Mouse (Mus musculus): ENCODE results near the gene Nemp1. TPM values are rescaled to one million over a fixed set of nuclear protein-coding genes. Genes with fewer than 3 reads are reported as not detected.

Gene Nemp1
- total and polyA plus RNA-seq, 2 experiments from 2014 or later: 1.4 to 3.2 TPM

- no peak for ATAC-seq (ENCODE audit: low FRiP score)
- Histone ChIP-seq H3K27me3 (ENCODE audit: insufficient read depth, low read length) (peaks cover 4% of the 10 kb centered on the region; the same call in 1 of the 2 replicates), H3K9ac (replicated peaks; ENCODE audit: low read length, poor library complexity, severe bottlenecking) (no peak overlapping the region), H3K4me2 (ENCODE audit: low read depth, low read length, poor library complexity, severe bottlenecking) (no peak overlapping the region), H3K4me3 (ENCODE audit: low read depth, low read length) (no peak overlapping the region), H3K9me3 (ENCODE audit: low read length) (no peaks in the 10 kb centered on the region), H3K4me1 (ENCODE audit: insufficient read depth, low read length) (no peaks in the 10 kb centered on the region), H3K36me3 (ENCODE audit: insufficient read depth, low read length) (no peaks in the 10 kb centered on the region), H3K27ac (ENCODE audit: low read depth, low read length) (no peak overlapping the region)
- WGBS: 11% methylated on average over 9 of the region's 9 CpGs
- TF ChIP-seq CTCF (IDR thresholded peaks at IDR 0.05): no peak
- peak; percentile 31 for DNase-seq (ENCODE audit: low spot score)
These were observed 64.2 kb downstream of the Nemp1 start for GRCm38 (mm10) chr10:127730933-127731310.

- H3K4me1 ChIP-seq (ENCODE audit: insufficient read depth, low read length): no peaks in the 10 kb centered on the region
- peaks cover 4% of the 10 kb centered on the region; the same call in 1 of the 2 replicates for H3K27me3 ChIP-seq (ENCODE audit: insufficient read depth, low read length)
- no peak for TF ChIP-seq CTCF (IDR thresholded peaks at IDR 0.05)
- DNase-seq (ENCODE audit: low spot score): no peak
- no peak overlapping the region for H3K9ac ChIP-seq (replicated peaks; ENCODE audit: low read length, poor library complexity, severe bottlenecking)
- no peak overlapping the region for H3K27ac ChIP-seq (ENCODE audit: low read depth, low read length)
- H3K4me3 ChIP-seq (ENCODE audit: low read depth, low read length): no peak overlapping the region
- no peaks in the 10 kb centered on the region for H3K9me3 ChIP-seq (ENCODE audit: low read length)
- no peaks in the 10 kb centered on the region for H3K36me3 ChIP-seq (ENCODE audit: insufficient read depth, low read length)
- no peak overlapping the region for H3K4me2 ChIP-seq (ENCODE audit: low read depth, low read length, poor library complexity, severe bottlenecking)
- no peak for ATAC-seq (ENCODE audit: low FRiP score)
- 43% methylated on average over 5 of the region's 5 CpGs for WGBS
These were observed 64.7 kb downstream of the Nemp1 start for GRCm38 (mm10) chr10:127731397-127731796.

GRCm38 (mm10) chr10:127734434-127734833 is 67.7 kb downstream of the Nemp1 start:
- Histone ChIP-seq H3K9me3 (ENCODE audit: low read length) (no peaks in the 10 kb centered on the region), H3K4me3 (ENCODE audit: low read depth, low read length) (no peak overlapping the region), H3K36me3 (ENCODE audit: insufficient read depth, low read length) (no peaks in the 10 kb centered on the region), H3K27ac (ENCODE audit: low read depth, low read length) (no peak overlapping the region), H3K27me3 (ENCODE audit: insufficient read depth, low read length) (no peaks in the 10 kb centered on the region), H3K4me2 (ENCODE audit: low read depth, low read length, poor library complexity, severe bottlenecking) (no peak overlapping the region), H3K4me1 (ENCODE audit: insufficient read depth, low read length) (no peaks in the 10 kb centered on the region), H3K9ac (replicated peaks; ENCODE audit: low read length, poor library complexity, severe bottlenecking) (no peak overlapping the region)
- TF ChIP-seq CTCF (IDR thresholded peaks at IDR 0.05): peak; percentile 82
- no peak for ATAC-seq (ENCODE audit: low FRiP score)
- peak; percentile 76 for DNase-seq (ENCODE audit: low spot score)
- 49% methylated on average over 5 of the region's 5 CpGs for WGBS

GRCm38 (mm10) chr10:127736266-127736665 is 69.6 kb downstream of the Nemp1 start:
- ATAC-seq (ENCODE audit: low FRiP score): no peak
- H3K36me3 ChIP-seq (ENCODE audit: insufficient read depth, low read length): peaks cover under 1% of the 10 kb centered on the region; the same call in 1 of the 2 replicates
- H3K4me1 ChIP-seq (ENCODE audit: insufficient read depth, low read length): no peaks in the 10 kb centered on the region; the same call in 1 of the 2 replicates
- H3K4me3 ChIP-seq (ENCODE audit: low read depth, low read length): no peak overlapping the region
- no peak overlapping the region for H3K4me2 ChIP-seq (ENCODE audit: low read depth, low read length, poor library complexity, severe bottlenecking)
- no peak for TF ChIP-seq CTCF (IDR thresholded peaks at IDR 0.05)
- no peak overlapping the region for H3K9ac ChIP-seq (replicated peaks; ENCODE audit: low read length, poor library complexity, severe bottlenecking)
- DNase-seq (ENCODE audit: low spot score): no peak
- H3K27me3 ChIP-seq (ENCODE audit: insufficient read depth, low read length): no peaks in the 10 kb centered on the region
- no peaks in the 10 kb centered on the region for H3K9me3 ChIP-seq (ENCODE audit: low read length)
- no peak overlapping the region for H3K27ac ChIP-seq (ENCODE audit: low read depth, low read length)
- WGBS: 88% methylated on average over 2 of the region's 2 CpGs

GRCm38 (mm10) chr10:127736916-127737315 is 70.2 kb downstream of the Nemp1 start:
- TF ChIP-seq CTCF (IDR thresholded peaks at IDR 0.05): no peak
- no peak overlapping the region for H3K4me3 ChIP-seq (ENCODE audit: low read depth, low read length)
- WGBS: 82% methylated on average over 4 of the region's 4 CpGs

GRCm38 (mm10) chr10:127737552-127737951 is 70.9 kb downstream of the Nemp1 start:
- Histone ChIP-seq H3K4me1 (ENCODE audit: insufficient read depth, low read length) (no peaks in the 10 kb centered on the region; the same call in 1 of the 2 replicates), H3K27ac (ENCODE audit: low read depth, low read length) (no peak overlapping the region), H3K4me2 (ENCODE audit: low read depth, low read length, poor library complexity, severe bottlenecking) (no peak overlapping the region), H3K36me3 (ENCODE audit: insufficient read depth, low read length) (peaks cover 13% of the 10 kb centered on the region), H3K9ac (replicated peaks; ENCODE audit: low read length, poor library complexity, severe bottlenecking) (no peak overlapping the region), H3K4me3 (ENCODE audit: low read depth, low read length) (no peak overlapping the region), H3K9me3 (ENCODE audit: low read length) (no peaks in the 10 kb centered on the region), H3K27me3 (ENCODE audit: insufficient read depth, low read length) (no peaks in the 10 kb centered on the region)
- TF ChIP-seq CTCF (IDR thresholded peaks at IDR 0.05): no peak
- no peak for DNase-seq (ENCODE audit: low spot score)
- ATAC-seq (ENCODE audit: low FRiP score): no peak
- 18% methylated on average over 2 of the region's 2 CpGs for WGBS

More at GRCm38 (mm10) chr10:127736916-127737315, 70.2 kb downstream of the Nemp1 start:
- no peak overlapping the region for H3K9ac ChIP-seq (replicated peaks; ENCODE audit: low read length, poor library complexity, severe bottlenecking)
- H3K27ac ChIP-seq (ENCODE audit: low read depth, low read length): no peak overlapping the region
- H3K27me3 ChIP-seq (ENCODE audit: insufficient read depth, low read length): no peaks in the 10 kb centered on the region
- DNase-seq (ENCODE audit: low spot score) (no peak), ATAC-seq (ENCODE audit: low FRiP score) (no peak)
- no peaks in the 10 kb centered on the region; the same call in 1 of the 2 replicates for H3K4me1 ChIP-seq (ENCODE audit: insufficient read depth, low read length)
- H3K36me3 ChIP-seq (ENCODE audit: insufficient read depth, low read length): peaks cover 7% of the 10 kb centered on the region
- H3K4me2 ChIP-seq (ENCODE audit: low read depth, low read length, poor library complexity, severe bottlenecking): no peak overlapping the region
- H3K9me3 ChIP-seq (ENCODE audit: low read length): no peaks in the 10 kb centered on the region
